Mouse (Mus musculus): ENCODE data around the gene Trappc2l. TPM values are rescaled to one million over a fixed set of nuclear protein-coding genes. Genes with fewer than 3 reads are reported as not detected.
A peak's percentile ranks its signal among the peaks of the same experiment; 100 is the strongest.

Trappc2l gene
- polyA plus RNA-seq, 1 experiment from 2014 or later = 41.4 TPM

DNA sequence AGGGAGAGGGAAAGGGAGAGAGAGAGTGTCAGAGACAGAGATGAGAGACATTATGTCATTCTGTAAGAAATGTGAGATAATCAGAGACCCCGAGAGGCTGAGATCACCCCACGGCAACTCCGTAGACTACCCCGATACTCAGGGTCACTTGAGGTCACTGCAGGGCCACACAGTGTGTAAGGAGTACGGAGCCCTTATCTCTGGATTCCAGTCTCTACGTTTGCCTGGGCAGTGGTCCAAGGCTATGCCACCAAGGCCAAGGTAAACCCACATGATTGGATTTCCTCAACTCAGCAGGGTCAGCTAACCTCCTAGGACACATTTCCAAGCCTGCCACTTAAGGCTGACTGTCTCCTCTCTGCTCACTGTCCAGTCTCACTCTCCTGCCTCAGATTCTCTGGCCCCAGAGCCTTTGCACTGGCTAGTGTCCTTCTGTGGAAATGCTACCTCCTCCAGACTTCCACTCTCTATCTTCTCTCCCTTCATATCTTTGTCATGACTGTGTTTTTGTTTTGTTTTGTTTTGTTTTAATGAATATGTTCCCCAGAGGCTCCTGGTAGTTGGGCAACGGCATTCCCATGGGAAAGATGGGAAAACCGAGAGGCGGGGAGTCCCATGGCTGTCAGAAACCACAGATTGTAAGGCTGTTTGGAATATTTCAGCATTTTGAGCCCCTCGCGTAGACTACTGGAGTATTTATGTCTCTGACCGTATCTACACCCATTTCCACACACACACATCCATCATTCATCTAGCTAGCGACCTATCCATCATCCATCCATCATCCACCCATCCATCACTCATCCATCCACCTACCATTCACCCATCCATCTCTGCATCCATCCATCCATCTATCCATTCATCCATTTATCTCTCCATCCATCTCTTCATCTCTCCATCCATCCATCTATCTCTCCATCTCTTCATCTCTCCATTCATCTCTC, 44.9 kb downstream of the Trappc2l start:
- no peaks in the 10 kb centered on the region for H3K27me3 ChIP-seq (ENCODE audit: control insufficient read depth, insufficient read depth, low read length)
- H3K4me3 ChIP-seq (replicated peaks; ENCODE audit: low read length) = no peak overlapping the region
- H3K4me2 ChIP-seq (ENCODE audit: low read depth, low read length) = no peak overlapping the region
- no peak overlapping the region for H3K27ac ChIP-seq (ENCODE audit: low read length)
- H3K4me1 ChIP-seq (ENCODE audit: control insufficient read depth, insufficient read depth, low read length) = peaks cover 41% of the 10 kb centered on the region; the same call in 1 of the 2 replicates
- H3K9me3 ChIP-seq (replicated peaks; ENCODE audit: control insufficient read depth, low read length) = no peaks in the 10 kb centered on the region
- H3K36me3 ChIP-seq (ENCODE audit: control insufficient read depth, insufficient read depth, low read length) = no peaks in the 10 kb centered on the region
- 67% methylated on average over 13 of the region's 13 CpGs for WGBS
- no peak for ATAC-seq (ENCODE audit: insufficient read depth, low FRiP score)
- H3K9ac ChIP-seq (ENCODE audit: low read length) = no peak overlapping the region

DNA sequence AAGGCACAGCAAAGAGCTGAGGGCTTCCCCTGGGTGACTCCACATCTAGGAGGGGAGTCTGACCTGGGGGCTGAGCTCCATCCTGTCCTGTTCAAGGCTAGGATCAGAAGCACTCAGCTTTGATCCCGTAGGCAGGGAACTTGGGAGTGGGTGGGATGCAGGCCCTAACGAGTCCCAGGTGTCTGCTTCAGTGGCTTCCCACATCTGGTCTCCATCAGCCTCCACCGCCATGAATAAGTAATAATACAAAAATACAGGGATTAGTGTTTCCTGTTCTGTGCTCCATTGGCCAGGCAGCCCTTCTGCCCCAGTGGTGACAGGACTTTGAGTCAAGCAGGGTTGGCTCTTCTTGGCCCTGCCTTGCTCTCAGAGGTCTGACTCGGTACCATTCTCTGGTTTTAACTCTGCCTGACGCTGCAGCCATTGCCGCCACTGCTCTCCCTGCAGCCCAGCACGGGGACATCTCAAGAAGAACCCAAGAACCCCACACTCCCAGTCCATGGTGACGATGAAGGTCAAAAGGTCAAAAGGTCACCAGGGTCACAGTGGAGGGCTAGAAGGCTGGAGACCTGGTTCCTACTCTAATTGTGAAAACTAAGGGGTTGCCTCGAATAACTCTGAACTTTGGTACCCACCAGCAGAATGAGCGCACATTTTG, 46.8 kb downstream of the Trappc2l start:
- no peaks in the 10 kb centered on the region for H3K36me3 ChIP-seq (ENCODE audit: control insufficient read depth, insufficient read depth, low read length)
- no peak overlapping the region for H3K9ac ChIP-seq (ENCODE audit: low read length)
- no peak overlapping the region; the same call in 1 of the 2 replicates for H3K27ac ChIP-seq (ENCODE audit: low read length)
- H3K27me3 ChIP-seq (ENCODE audit: control insufficient read depth, insufficient read depth, low read length) = no peaks in the 10 kb centered on the region
- H3K4me2 ChIP-seq (ENCODE audit: low read depth, low read length) = no peak overlapping the region
- no peak for ATAC-seq (ENCODE audit: insufficient read depth, low FRiP score)
- H3K4me1 ChIP-seq (ENCODE audit: control insufficient read depth, insufficient read depth, low read length) = peaks cover 46% of the 10 kb centered on the region; the same call in 1 of the 2 replicates
- WGBS = 63% methylated on average over 10 of the region's 10 CpGs
- no peak overlapping the region for H3K4me3 ChIP-seq (replicated peaks; ENCODE audit: low read length)
- H3K9me3 ChIP-seq (replicated peaks; ENCODE audit: control insufficient read depth, low read length) = no peaks in the 10 kb centered on the region

DNA sequence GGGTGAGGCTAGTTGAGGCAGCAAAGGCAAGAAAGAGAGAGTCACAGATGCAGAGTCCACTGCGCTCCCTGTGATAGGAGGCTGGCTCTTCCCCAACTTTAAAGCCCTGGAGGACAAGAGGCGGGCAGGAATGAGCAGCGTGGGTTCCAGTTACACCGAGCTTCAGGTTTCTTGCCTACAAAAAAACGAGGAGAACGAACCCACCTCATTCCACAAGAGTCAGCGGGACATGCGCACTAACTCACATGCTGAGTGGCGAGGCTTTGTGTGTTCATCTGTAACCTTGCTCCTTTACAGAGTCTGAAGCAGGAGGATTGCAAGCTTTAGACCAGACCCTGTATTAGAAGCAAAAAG, 47.3 kb downstream of the Trappc2l start:
- H3K4me2 ChIP-seq (ENCODE audit: low read depth, low read length) = no peak overlapping the region
- no peak overlapping the region for H3K9ac ChIP-seq (ENCODE audit: low read length)
- no peaks in the 10 kb centered on the region for H3K9me3 ChIP-seq (replicated peaks; ENCODE audit: control insufficient read depth, low read length)
- H3K36me3 ChIP-seq (ENCODE audit: control insufficient read depth, insufficient read depth, low read length) = no peaks in the 10 kb centered on the region
- no peak for ATAC-seq (ENCODE audit: insufficient read depth, low FRiP score)
- H3K4me1 ChIP-seq (ENCODE audit: control insufficient read depth, insufficient read depth, low read length) = peaks cover 44% of the 10 kb centered on the region; the same call in 1 of the 2 replicates
- 70% methylated on average over 9 of the region's 9 CpGs for WGBS
- no peak overlapping the region for H3K27ac ChIP-seq (ENCODE audit: low read length)
- H3K4me3 ChIP-seq (replicated peaks; ENCODE audit: low read length) = no peak overlapping the region
- H3K27me3 ChIP-seq (ENCODE audit: control insufficient read depth, insufficient read depth, low read length) = no peaks in the 10 kb centered on the region

DNA sequence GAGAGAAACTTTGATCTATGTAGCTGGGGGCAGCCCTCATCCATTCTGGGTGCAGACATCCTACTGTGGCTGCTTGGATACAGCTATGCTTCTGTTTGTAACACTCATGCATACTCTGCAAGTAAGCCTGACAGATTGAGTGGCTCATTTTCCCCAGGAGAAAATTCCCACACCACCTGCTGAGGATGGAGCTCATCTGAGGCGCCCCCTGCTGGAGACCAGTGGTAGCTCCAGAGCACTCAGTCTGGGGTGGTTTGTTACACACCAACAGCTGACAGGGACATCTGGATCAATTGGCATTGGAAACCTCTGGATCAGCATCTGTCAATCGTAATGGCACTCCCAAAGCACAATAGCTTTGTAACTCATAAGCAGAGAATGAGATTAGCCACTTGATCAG, 48.6 kb downstream of the Trappc2l start:
- no peaks in the 10 kb centered on the region for H3K9me3 ChIP-seq (replicated peaks; ENCODE audit: control insufficient read depth, low read length)
- no peaks in the 10 kb centered on the region for H3K36me3 ChIP-seq (ENCODE audit: control insufficient read depth, insufficient read depth, low read length)
- no peak overlapping the region for H3K9ac ChIP-seq (ENCODE audit: low read length)
- no peak overlapping the region for H3K4me3 ChIP-seq (replicated peaks; ENCODE audit: low read length)
- H3K4me2 ChIP-seq (ENCODE audit: low read depth, low read length) = no peak overlapping the region
- no peaks in the 10 kb centered on the region for H3K27me3 ChIP-seq (ENCODE audit: control insufficient read depth, insufficient read depth, low read length)
- H3K27ac ChIP-seq (ENCODE audit: low read length) = no peak overlapping the region
- H3K4me1 ChIP-seq (ENCODE audit: control insufficient read depth, insufficient read depth, low read length) = peaks cover 36% of the 10 kb centered on the region
- ATAC-seq (ENCODE audit: insufficient read depth, low FRiP score) = no peak
- WGBS = 72% methylated on average over 2 of the region's 2 CpGs

DNA sequence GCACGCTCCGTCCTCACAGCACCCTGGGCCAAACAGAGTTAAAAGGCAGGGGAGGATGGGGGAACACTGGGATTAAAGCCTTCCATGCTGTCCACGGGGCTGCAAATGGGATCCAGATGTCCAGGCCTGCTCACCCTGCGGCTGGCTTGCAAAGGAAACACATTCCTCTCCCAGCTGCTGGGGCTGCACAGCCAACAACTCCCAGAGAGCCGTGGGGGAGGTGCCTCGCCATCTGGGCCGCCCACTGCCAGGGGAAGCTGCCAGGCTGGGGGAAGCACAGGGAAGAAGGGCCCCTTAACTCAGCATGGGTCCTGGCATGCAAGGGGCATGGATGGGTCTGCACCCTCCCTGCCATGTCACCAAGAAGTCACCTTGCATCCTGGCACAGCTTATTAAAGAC, 49.7 kb downstream of the Trappc2l start:
- Histone ChIP-seq H3K4me1 (ENCODE audit: control insufficient read depth, insufficient read depth, low read length) (peaks cover 42% of the 10 kb centered on the region), H3K4me2 (ENCODE audit: low read depth, low read length) (no peak overlapping the region), H3K9ac (ENCODE audit: low read length) (0 out of 2 replicates have a peak overlapping the region, but pooled peaks have one; percentile 10), H3K36me3 (ENCODE audit: control insufficient read depth, insufficient read depth, low read length) (no peaks in the 10 kb centered on the region), H3K27me3 (ENCODE audit: control insufficient read depth, insufficient read depth, low read length) (no peaks in the 10 kb centered on the region), H3K4me3 (replicated peaks; ENCODE audit: low read length) (no peak overlapping the region), H3K9me3 (replicated peaks; ENCODE audit: control insufficient read depth, low read length) (no peaks in the 10 kb centered on the region), H3K27ac (ENCODE audit: low read length) (peak overlapping the region; percentile 34)
- ATAC-seq (ENCODE audit: insufficient read depth, low FRiP score) = peak; percentile 78
- WGBS = 18% methylated on average over 7 of the region's 7 CpGs

GRCm38 (mm10) chr8:122661894-122662293, 50.5 kb downstream of the Trappc2l start:
- no peaks in the 10 kb centered on the region for H3K9me3 ChIP-seq (replicated peaks; ENCODE audit: control insufficient read depth, low read length)
- no peak overlapping the region for H3K4me2 ChIP-seq (ENCODE audit: low read depth, low read length)
- no peak for ATAC-seq (ENCODE audit: insufficient read depth, low FRiP score)
- H3K27me3 ChIP-seq (ENCODE audit: control insufficient read depth, insufficient read depth, low read length) = no peaks in the 10 kb centered on the region
- no peak overlapping the region for H3K27ac ChIP-seq (ENCODE audit: low read length)
- H3K4me3 ChIP-seq (replicated peaks; ENCODE audit: low read length) = no peak overlapping the region
- H3K36me3 ChIP-seq (ENCODE audit: control insufficient read depth, insufficient read depth, low read length) = no peaks in the 10 kb centered on the region
- no peak overlapping the region for H3K9ac ChIP-seq (ENCODE audit: low read length)
- WGBS = 71% methylated on average over 2 of the region's 2 CpGs
- H3K4me1 ChIP-seq (ENCODE audit: control insufficient read depth, insufficient read depth, low read length) = peaks cover 49% of the 10 kb centered on the region

- Histone ChIP-seq H3K27me3 (ENCODE audit: control insufficient read depth, insufficient read depth, low read length) (no peaks in the 10 kb centered on the region), H3K9ac (ENCODE audit: low read length) (0 out of 2 replicates have a peak overlapping the region, but pooled peaks have one; percentile 22), H3K9me3 (replicated peaks; ENCODE audit: control insufficient read depth, low read length) (no peaks in the 10 kb centered on the region), H3K27ac (ENCODE audit: low read length) (no peak overlapping the region), H3K36me3 (ENCODE audit: control insufficient read depth, insufficient read depth, low read length) (no peaks in the 10 kb centered on the region), H3K4me1 (ENCODE audit: control insufficient read depth, insufficient read depth, low read length) (peaks cover 60% of the 10 kb centered on the region), H3K4me2 (ENCODE audit: low read depth, low read length) (no peak overlapping the region), H3K4me3 (replicated peaks; ENCODE audit: low read length) (no peak overlapping the region)
- WGBS = 73% methylated on average over 3 of the region's 3 CpGs
- ATAC-seq (ENCODE audit: insufficient read depth, low FRiP score) = no peak
These were observed 51.7 kb downstream of the Trappc2l start for GRCm38 (mm10) chr8:122663106-122663505.

GRCm38 (mm10) chr8:122663670-122664069, 52.2 kb downstream of the Trappc2l start:
- H3K9ac ChIP-seq (ENCODE audit: low read length) = no peak overlapping the region
- no peaks in the 10 kb centered on the region for H3K36me3 ChIP-seq (ENCODE audit: control insufficient read depth, insufficient read depth, low read length)
- no peaks in the 10 kb centered on the region for H3K27me3 ChIP-seq (ENCODE audit: control insufficient read depth, insufficient read depth, low read length)
- H3K27ac ChIP-seq (ENCODE audit: low read length) = no peak overlapping the region
- no peak overlapping the region for H3K4me3 ChIP-seq (replicated peaks; ENCODE audit: low read length)
- H3K4me1 ChIP-seq (ENCODE audit: control insufficient read depth, insufficient read depth, low read length) = peaks cover 58% of the 10 kb centered on the region
- ATAC-seq (ENCODE audit: insufficient read depth, low FRiP score) = no peak
- no peaks in the 10 kb centered on the region for H3K9me3 ChIP-seq (replicated peaks; ENCODE audit: control insufficient read depth, low read length)
- no peak overlapping the region for H3K4me2 ChIP-seq (ENCODE audit: low read depth, low read length)
- WGBS = 63% methylated on average over 5 of the region's 5 CpGs

DNA sequence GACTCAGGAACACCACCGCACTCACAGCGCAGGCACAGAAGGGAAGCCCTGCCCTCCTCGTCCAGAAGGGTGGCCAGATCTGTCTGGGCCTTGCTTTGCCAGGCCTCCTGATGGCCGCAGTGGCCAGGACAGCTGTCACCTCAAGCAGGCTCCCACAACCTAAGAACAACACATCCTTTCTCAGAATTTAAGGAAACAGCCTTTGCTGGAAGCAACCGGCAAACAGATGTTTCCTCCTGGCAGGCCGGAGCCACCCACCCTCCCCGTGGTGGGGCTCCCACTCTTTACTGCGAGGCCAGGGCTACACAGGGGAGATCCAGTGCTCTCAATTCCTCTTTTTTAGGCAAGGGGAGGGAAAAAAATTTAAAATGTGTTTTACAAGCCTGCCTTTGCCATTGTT, 53.8 kb downstream of the Trappc2l start:
- WGBS = 43% methylated on average over 8 of the region's 8 CpGs
- Histone ChIP-seq H3K9ac (ENCODE audit: low read length) (no peak overlapping the region; the same call in 1 of the 2 replicates), H3K27me3 (ENCODE audit: control insufficient read depth, insufficient read depth, low read length) (no peaks in the 10 kb centered on the region), H3K4me1 (ENCODE audit: control insufficient read depth, insufficient read depth, low read length) (peaks cover 54% of the 10 kb centered on the region), H3K4me2 (ENCODE audit: low read depth, low read length) (no peak overlapping the region), H3K27ac (ENCODE audit: low read length) (peak overlapping the region; percentile 66), H3K36me3 (ENCODE audit: control insufficient read depth, insufficient read depth, low read length) (no peaks in the 10 kb centered on the region), H3K4me3 (replicated peaks; ENCODE audit: low read length) (no peak overlapping the region), H3K9me3 (replicated peaks; ENCODE audit: control insufficient read depth, low read length) (no peaks in the 10 kb centered on the region)
- 0 out of 2 replicates have a peak, but pooled peaks have one; percentile 37 for ATAC-seq (ENCODE audit: insufficient read depth, low FRiP score)

Data from stomach, embryonic 16.5 days (tissue).